Mouse (Mus musculus) myocyte (in vitro differentiated cells): ENCODE results near the gene Gpam. TPM values are rescaled to one million over a fixed set of nuclear protein-coding genes. Genes with fewer than 3 reads are reported as not detected.

Experiments used
- H3K27me3 ChIP-seq: one replicate; pipeline ENCODE4 v1.6.1; 2011; ENCODE audit not compliant: control insufficient read depth, insufficient read depth, insufficient read length
- H3K36me3 ChIP-seq: one replicate; pipeline ENCODE4 v1.6.1; 2011; ENCODE audit not compliant: control insufficient read depth, insufficient read depth
- H3K4me2 ChIP-seq: one replicate; pipeline ENCODE4 v1.6.1; 2011; ENCODE audit warnings: low read depth, control low read depth
- H3K4me3 ChIP-seq: one replicate; pipeline ENCODE4 v1.5.1; 2011; ENCODE audit warnings: mild to moderate bottlenecking, control low read depth, moderate library complexity
- H3K79me2 ChIP-seq: one replicate; pipeline ENCODE4 v1.6.1; 2011; ENCODE audit not compliant: control insufficient read depth, insufficient read depth
- H3ac ChIP-seq: one replicate; pipeline ENCODE4 v1.6.1; 2011; ENCODE audit not compliant: control insufficient read depth, insufficient read length
- CEBPB ChIP-seq: IDR thresholded peaks from 2 replicates; pipeline ENCODE4 v1.6.1; 2011; ENCODE audit warnings: mild to moderate bottlenecking, moderate library complexity; ENCODE audit not compliant: poor library complexity, insufficient read depth, severe bottlenecking
- E2F4 ChIP-seq: IDR thresholded peaks from one replicate; pipeline ENCODE4 v1.6.1; 2011; ENCODE audit warnings: mild to moderate bottlenecking, control low read depth, moderate library complexity; ENCODE audit not compliant: insufficient read depth
- MAX ChIP-seq: IDR thresholded peaks from one replicate; pipeline ENCODE4 v1.6.1; 2011; ENCODE audit warnings: low read depth, mild to moderate bottlenecking, control low read depth
- MYOD1 ChIP-seq, 3 experiments: IDR thresholded peaks; one replicate each; pipeline ENCODE4 v1.6.1; 2011; ENCODE audit warnings: control low read depth in 2 of 3, low read depth in 2 of 3, mild to moderate bottlenecking in 2 of 3, moderate library complexity in 1 of 3; ENCODE audit not compliant: insufficient read length in 2 of 3, control insufficient read depth in 1 of 3
- MYOG ChIP-seq, 3 experiments: IDR thresholded peaks; one replicate each; pipeline ENCODE4 v1.6.1; 2011; ENCODE audit warnings: control low read depth in 2 of 3, low read depth in 2 of 3, mild to moderate bottlenecking in 2 of 3; ENCODE audit not compliant: insufficient read length in 2 of 3, control insufficient read depth in 1 of 3, insufficient read depth in 1 of 3
- POLR2A ChIP-seq: IDR thresholded peaks from one replicate; pipeline ENCODE4 v1.6.1; 2011; ENCODE audit warnings: low read depth, mild to moderate bottlenecking, control low read depth, moderate library complexity; ENCODE audit not compliant: insufficient read length
- POLR2AphosphoS2 ChIP-seq: IDR thresholded peaks from one replicate; pipeline ENCODE4 v1.6.1; 2011; ENCODE audit warnings: low read depth, control low read depth; ENCODE audit not compliant: insufficient read length
- REST ChIP-seq: IDR thresholded peaks from one replicate; pipeline ENCODE4 v1.6.1; 2011; ENCODE audit warnings: mild to moderate bottlenecking, control low read depth, moderate library complexity; ENCODE audit not compliant: insufficient read depth, insufficient read length
- SRF ChIP-seq: IDR thresholded peaks from one replicate; pipeline ENCODE4 v1.6.1; 2011; ENCODE audit warnings: low read depth; ENCODE audit not compliant: control insufficient read depth, insufficient read length
- TCF12 ChIP-seq: IDR thresholded peaks from one replicate; pipeline ENCODE4 v1.6.1; 2011; ENCODE audit warnings: mild to moderate bottlenecking, control low read depth; ENCODE audit not compliant: poor library complexity, insufficient read depth, severe bottlenecking
- TCF3 ChIP-seq: IDR thresholded peaks from one replicate; pipeline ENCODE4 v1.6.1; 2011; ENCODE audit warnings: low read depth, control low read depth; ENCODE audit not compliant: insufficient read length
- USF1 ChIP-seq: IDR thresholded peaks from one replicate; pipeline ENCODE4 v1.6.1; 2011; ENCODE audit warnings: low read depth, mild to moderate bottlenecking, control low read depth, moderate library complexity
- polyA plus RNA-seq: library from polyadenylated mRNA; unstranded; fragments of >200 nt; fragmentation: generic; extraction: Trizol; gene quantifications from one replicate; pipeline ENCODE4 v1.2.1, GENCODE M21; 2012; ENCODE audit warnings: missing spikeins

The Gpam gene
- polyA plus RNA-seq, 1 experiment: 18.1 TPM

- peak overlapping the region; percentile 18 for H3K4me3 ChIP-seq
- peak overlapping the region; percentile 86 for H3K4me2 ChIP-seq
- no peak overlapping the region for H3ac ChIP-seq
- H3K36me3 ChIP-seq: no peaks in the 10 kb centered on the region
- H3K27me3 ChIP-seq: no peaks in the 10 kb centered on the region
- TF ChIP-seq MYOG (IDR thresholded peaks at IDR 0.05; ENCODE audit: control insufficient read depth in 1 of 3, insufficient read depth in 1 of 3, insufficient read length in 2 of 3, low read depth in 2 of 3): peak; percentile 31 to 89 (median 88)
- TF ChIP-seq POLR2A: peak; percentile 63
- TF ChIP-seq REST: no peak
- peak; percentile 46 for TF ChIP-seq SRF
- TF ChIP-seq POLR2AphosphoS2: peak; percentile 63
- peak; percentile 48 to 83 (median 78) for TF ChIP-seq MYOD1 (IDR thresholded peaks at IDR 0.05; ENCODE audit: control insufficient read depth in 1 of 3, insufficient read length in 2 of 3, low read depth in 2 of 3)
- no peak for TF ChIP-seq MAX
- peak; percentile 16 for TF ChIP-seq TCF3
- peak; percentile 97 for TF ChIP-seq USF1
- no peak for TF ChIP-seq TCF12
- TF ChIP-seq E2F4: no peak
- TF ChIP-seq CEBPB: peak; percentile 60; the same call in 1 of the 2 replicates
- H3K79me2 ChIP-seq: peaks cover 4% of the 10 kb centered on the region
Observed at GRCm38 (mm10) chr19:55103081-55103830, 23.8 kb downstream of the Gpam start.

DNA sequence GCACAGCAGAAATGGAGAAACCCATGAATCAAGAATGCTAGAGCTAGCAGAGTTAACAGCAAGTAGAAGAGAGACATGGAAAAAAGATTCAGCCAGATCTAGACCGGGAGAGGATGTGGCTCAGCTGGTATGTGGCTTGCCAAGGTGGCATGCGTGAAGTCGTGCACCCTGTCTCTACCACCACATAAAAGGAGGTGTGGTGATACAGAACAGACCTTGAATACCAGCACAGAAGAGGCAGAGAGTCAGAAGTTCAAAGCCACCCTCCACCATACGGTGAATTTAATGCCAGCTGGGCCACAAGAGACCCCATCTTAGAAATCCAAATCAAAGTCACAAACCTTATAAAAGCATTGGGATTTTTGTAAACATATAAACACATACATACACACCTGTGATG, 25.4 kb downstream of the Gpam start:
- H3ac ChIP-seq: no peak overlapping the region
- no peaks in the 10 kb centered on the region for H3K27me3 ChIP-seq
- H3K4me3 ChIP-seq: peak overlapping the region; percentile 18
- H3K79me2 ChIP-seq: peaks cover 4% of the 10 kb centered on the region
- peak overlapping the region; percentile 86 for H3K4me2 ChIP-seq
- TF ChIP-seq MYOG (IDR thresholded peaks at IDR 0.05; ENCODE audit: control insufficient read depth in 1 of 3, insufficient read depth in 1 of 3, insufficient read length in 2 of 3, low read depth in 2 of 3): no peak
- TF ChIP-seq POLR2AphosphoS2: no peak
- TF ChIP-seq REST: no peak
- TF ChIP-seq TCF12: no peak
- no peak for TF ChIP-seq SRF
- TF ChIP-seq MYOD1 (IDR thresholded peaks at IDR 0.05; ENCODE audit: control insufficient read depth in 1 of 3, insufficient read length in 2 of 3, low read depth in 2 of 3): no peak
- no peak for TF ChIP-seq E2F4
- TF ChIP-seq TCF3: no peak
- no peaks in the 10 kb centered on the region for H3K36me3 ChIP-seq

DNA sequence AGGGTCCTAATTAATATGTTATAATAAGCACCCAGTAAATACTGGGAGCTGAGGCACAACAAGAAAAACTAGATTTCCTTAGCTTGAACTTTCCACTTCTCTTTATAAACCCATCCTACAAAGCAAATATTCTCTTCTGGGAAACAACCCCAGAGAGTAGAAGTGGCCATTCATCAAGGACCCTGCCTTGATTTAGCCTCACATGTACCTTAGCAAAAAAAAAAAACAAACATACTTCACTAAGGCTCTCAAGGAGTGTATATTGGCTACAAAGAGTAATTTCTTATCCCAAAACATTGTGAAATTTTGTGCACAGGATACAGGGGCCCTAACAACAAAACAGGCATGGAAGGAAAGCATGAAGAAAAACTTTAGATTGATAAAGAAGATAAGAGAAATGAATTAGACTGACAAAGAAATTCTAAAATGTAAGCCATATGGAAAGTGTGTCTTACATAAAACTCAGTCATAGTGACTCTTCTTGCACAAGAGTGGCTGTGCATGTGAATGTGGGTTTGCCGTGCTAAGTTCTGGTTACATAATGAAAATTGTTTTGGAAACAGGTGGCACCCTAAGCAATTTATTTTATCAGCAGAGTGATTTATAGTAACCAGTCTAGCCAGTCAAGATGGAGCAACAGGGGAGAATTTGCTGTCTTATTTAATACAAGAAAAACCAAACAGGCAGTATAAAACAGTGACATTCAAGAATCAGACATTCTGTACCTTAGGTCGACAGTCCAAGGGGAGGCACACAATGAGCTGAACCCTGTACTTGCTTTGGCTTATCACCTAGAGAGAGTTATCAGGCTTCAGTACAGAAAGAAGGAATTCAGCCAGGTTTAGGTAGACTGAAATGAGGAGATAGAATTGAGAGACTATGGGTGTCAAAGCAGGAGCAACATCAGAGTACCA, 26.6 kb downstream of the Gpam start:
- no peak for TF ChIP-seq TCF12
- 0 out of 2 replicates have a peak, but pooled peaks have one; percentile 12 for TF ChIP-seq CEBPB
- Histone ChIP-seq H3K79me2 (peaks cover 4% of the 10 kb centered on the region), H3ac (peak overlapping the region; percentile 78), H3K4me3 (peak overlapping the region; percentile 55), H3K4me2 (peak overlapping the region; percentile 86), H3K27me3 (no peaks in the 10 kb centered on the region), H3K36me3 (peaks cover 8% of the 10 kb centered on the region)

DNA sequence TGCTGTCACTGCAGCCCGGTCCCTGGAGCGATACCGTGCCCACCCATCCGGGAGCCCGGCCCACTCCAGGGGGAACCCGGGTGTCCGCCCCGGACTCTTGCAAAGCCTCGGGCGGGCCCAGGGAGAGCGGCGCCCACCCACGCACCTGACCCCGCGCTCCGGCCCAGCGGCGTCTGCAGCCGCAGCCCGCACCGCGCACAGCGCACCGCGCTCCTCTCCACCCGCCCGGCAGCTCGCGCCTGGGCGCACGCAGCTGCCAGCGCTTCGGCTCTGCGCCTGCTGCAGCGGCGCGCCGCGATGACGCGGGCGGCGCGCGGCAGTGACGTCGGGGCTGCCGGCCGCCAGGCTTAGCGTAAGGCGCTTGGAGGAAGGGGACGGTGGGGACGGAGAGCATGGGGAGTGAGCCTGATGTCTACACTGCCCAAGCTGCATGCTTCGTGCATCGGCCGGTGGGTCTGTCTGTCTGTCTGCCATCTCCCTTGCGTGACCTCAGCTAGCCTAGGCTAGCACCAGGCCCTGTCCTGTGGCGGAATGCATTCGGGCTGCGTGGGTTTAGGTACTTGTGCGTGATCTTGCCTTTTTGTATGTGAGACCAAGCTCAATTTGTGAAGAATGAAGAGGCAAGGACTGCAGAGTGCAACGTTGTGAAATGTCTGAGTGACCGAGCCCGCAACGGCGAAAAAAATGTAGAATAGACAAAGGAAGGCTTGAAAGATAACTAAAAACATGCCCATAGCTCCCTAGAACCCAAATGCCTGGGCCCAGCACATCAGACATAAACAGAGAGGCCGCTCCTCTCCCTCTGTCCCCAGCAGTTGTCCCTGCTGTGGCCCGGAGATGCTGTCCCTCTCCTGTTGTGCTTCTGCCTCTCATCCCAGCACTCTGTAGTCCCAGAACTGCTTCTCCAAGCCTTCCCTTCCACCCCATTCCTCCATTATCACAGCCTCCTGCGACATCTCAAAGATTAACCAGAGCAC, 27.6 kb downstream of the Gpam start:
- peak; percentile 9 for TF ChIP-seq REST
- TF ChIP-seq POLR2AphosphoS2: peak; percentile 98
- peak; percentile 99 for TF ChIP-seq POLR2A
- TF ChIP-seq E2F4: no peak
- TF ChIP-seq MYOG (IDR thresholded peaks at IDR 0.05; ENCODE audit: control insufficient read depth in 1 of 3, insufficient read depth in 1 of 3, insufficient read length in 2 of 3, low read depth in 2 of 3): peak; percentile 56 to 95 (median 92)
- peak; percentile 95 for TF ChIP-seq SRF
- peak in 2 of 3 experiments; percentile 73 to 92 for TF ChIP-seq MYOD1 (IDR thresholded peaks at IDR 0.05; ENCODE audit: control insufficient read depth in 1 of 3, insufficient read length in 2 of 3, low read depth in 2 of 3)
- TF ChIP-seq TCF3: no peak
- Histone ChIP-seq H3K36me3 (peaks cover 10% of the 10 kb centered on the region), H3K4me3 (peak overlapping the region; percentile 55), H3K27me3 (no peaks in the 10 kb centered on the region), H3K4me2 (peak overlapping the region; percentile 91), H3ac (peak overlapping the region; percentile 78), H3K79me2 (peaks cover 4% of the 10 kb centered on the region)
